Mouse (Mus musculus) heart, postnatal 4 days (tissue): ENCODE measurements around the gene Gale. TPM values are rescaled to one million over a fixed set of nuclear protein-coding genes. Genes with fewer than 3 reads are reported as not detected.

Experiments
- DNase-seq: peaks from one replicate; pipeline ENCODE4 v3.0.0; 2021
- total RNA-seq, 2 experiments: library from RNA; stranded (reverse); gene quantifications; 2 replicates each; pipeline ENCODE4 v1.2.3; 2021

The Gale gene
- total RNA-seq, 2 experiments from 2014 or later: 7.6 to 9.8 TPM

GRCm38 (mm10) chr4:135945706-135946105, 17.8 kb upstream of the Gale start:
- DNase-seq: no peak

GRCm38 (mm10) chr4:135946278-135946658, 17.3 kb upstream of the Gale start, which contains the start of gene Hmgcl:
Gene Hmgcl, plus strand, starts transcription at chr4:135946448.
- peak; percentile 97 for DNase-seq

GRCm38 (mm10) chr4:135946659-135947301, 16.7 kb upstream of the Gale start:
- DNase-seq: no peak

- no peak for DNase-seq
These were observed 15.4 kb upstream of the Gale start for GRCm38 (mm10) chr4:135948142-135948541.

GRCm38 (mm10) chr4:135949475-135949874, 14.1 kb upstream of the Gale start:
- DNase-seq: no peak

- no peak for DNase-seq
These were observed 13.6 kb upstream of the Gale start for GRCm38 (mm10) chr4:135949911-135950310.

GRCm38 (mm10) chr4:135950365-135950764, 13.2 kb upstream of the Gale start:
- DNase-seq: no peak

- DNase-seq: no peak
These were observed 12.0 kb upstream of the Gale start for GRCm38 (mm10) chr4:135951505-135951904.

GRCm38 (mm10) chr4:135953179-135953578, 10.3 kb upstream of the Gale start:
- DNase-seq: no peak

- DNase-seq: peak; percentile 86
These were observed 9.3 kb upstream of the Gale start for GRCm38 (mm10) chr4:135954241-135954640.

- DNase-seq: no peak
These were observed 7.6 kb upstream of the Gale start for GRCm38 (mm10) chr4:135955886-135956285.

GRCm38 (mm10) chr4:135958354-135958753, 5.2 kb upstream of the Gale start:
- DNase-seq: no peak

GRCm38 (mm10) chr4:135960717-135961116, 2.8 kb upstream of the Gale start:
- DNase-seq: peak; percentile 88

- no peak for DNase-seq
These were observed 1.8 kb upstream of the Gale start for GRCm38 (mm10) chr4:135961709-135962108.

GRCm38 (mm10) chr4:135962198-135962597, 1.3 kb upstream of the Gale start:
- DNase-seq: no peak

- no peak for DNase-seq
These were observed 581 bp upstream of the Gale start for GRCm38 (mm10) chr4:135962946-135963345.

GRCm38 (mm10) chr4:135964426-135964825, 899 bp downstream of the Gale start:
- peak; percentile 61 for DNase-seq

- no peak for DNase-seq
These were observed 1.6 kb downstream of the Gale start for GRCm38 (mm10) chr4:135965113-135965512.

GRCm38 (mm10) chr4:135966283-135966682, 2.8 kb downstream of the Gale start:
- DNase-seq: no peak

- DNase-seq: no peak
These were observed 3.7 kb downstream of the Gale start for GRCm38 (mm10) chr4:135967086-135967760.

- peak; percentile 29 for DNase-seq
These were observed 4.8 kb downstream of the Gale start for GRCm38 (mm10) chr4:135968271-135968869.

GRCm38 (mm10) chr4:135969070-135969750, 5.7 kb downstream of the Gale start:
- DNase-seq: no peak

GRCm38 (mm10) chr4:135970585-135970984, 7.1 kb downstream of the Gale start:
- no peak for DNase-seq
